Mouse (Mus musculus) ZHBTc4 (cell line): ENCODE data around the gene Sdc1.

Experiments used
- DNase-seq: peaks from one replicate; pipeline ENCODE4 v3.0.0-alpha.2; 2011; ENCODE audit warnings: low read depth, low spot score

Sdc1 gene

DNA sequence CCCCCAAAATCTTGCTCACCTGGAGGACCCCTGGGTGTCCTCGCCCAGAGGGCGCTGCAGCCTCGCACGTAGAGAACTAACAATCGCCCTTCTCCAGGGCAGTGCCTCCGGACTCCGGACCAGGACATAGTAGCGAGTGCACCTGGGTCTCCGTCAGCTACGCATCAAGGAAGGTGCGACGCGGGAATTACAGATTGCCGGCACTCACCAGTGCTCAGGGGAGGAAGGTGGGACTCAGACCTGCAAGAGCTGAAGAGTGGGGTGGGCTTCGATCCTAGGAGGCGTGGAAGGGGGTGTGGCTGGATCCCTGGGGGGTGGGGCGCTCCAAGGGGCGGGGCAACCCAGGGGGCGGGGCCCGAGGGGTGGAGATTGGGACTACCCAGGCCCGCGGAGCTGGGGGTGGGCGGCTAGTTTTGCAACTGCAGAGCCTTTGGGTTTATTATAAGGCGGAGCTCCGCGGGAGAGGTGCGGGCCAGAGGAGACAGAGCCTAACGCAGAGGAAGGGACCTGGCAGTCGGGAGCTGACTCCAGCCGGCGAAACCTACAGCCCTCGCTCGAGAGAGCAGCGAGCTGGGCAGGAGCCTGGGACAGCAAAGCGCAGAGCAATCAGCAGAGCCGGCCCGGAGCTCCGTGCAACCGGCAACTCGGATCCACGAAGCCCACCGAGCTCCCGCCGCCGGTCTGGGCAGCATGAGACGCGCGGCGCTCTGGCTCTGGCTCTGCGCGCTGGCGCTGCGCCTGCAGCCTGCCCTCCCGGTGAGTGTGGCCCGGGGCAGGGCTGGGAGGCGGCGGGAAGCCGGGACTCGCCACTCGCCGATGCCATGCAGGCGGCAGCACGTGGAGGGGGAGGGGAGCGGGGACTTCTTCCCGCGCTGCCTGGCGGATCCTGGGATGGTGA, at the start of gene Sdc1:
Gene Sdc1 (plus strand): TSS at position 378 of the 898 bp plus-strand sequence.
- DNase-seq = peak; percentile 92

DNA sequence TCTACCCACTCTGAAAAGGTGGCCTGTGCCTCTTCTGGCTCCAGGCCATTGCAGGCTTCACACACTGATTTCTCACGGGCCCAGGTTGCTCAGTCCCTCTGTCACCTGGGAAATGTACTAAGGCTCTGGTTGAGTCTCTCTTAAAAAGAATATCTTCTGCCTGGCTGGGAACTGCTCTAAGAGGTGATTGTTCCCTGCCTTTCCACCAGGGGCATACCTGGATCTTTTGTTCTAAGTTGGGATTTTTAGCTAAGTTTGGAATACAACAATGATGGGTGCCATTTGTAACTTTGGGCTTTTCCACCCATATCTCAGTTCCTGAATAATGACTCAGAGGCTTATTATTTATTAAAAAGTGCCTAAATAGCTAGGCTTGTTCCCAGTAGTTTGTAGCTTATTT, 44.2 kb upstream of the Sdc1 start:
- DNase-seq = peak; percentile 56

DNA sequence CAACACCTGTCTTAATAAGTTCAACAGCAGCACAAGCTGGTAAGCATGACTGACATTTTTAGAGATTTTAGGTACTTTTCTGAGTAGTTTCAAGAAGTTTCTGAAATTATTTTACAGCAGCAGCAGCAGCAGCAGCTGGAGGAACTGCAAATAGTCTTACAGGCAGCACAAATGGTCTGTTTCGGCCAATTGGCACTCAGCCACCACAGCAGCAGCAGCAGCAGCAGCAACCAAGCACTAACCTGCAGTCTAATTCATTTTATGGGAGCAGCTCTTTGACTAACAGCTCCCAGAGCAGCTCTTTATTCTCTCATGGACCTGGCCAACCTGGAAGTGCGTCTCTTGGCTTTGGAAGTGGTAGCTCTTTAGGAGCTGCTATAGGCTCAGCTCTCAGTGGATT, 42.4 kb upstream of the Sdc1 start:
- DNase-seq = no peak

DNA sequence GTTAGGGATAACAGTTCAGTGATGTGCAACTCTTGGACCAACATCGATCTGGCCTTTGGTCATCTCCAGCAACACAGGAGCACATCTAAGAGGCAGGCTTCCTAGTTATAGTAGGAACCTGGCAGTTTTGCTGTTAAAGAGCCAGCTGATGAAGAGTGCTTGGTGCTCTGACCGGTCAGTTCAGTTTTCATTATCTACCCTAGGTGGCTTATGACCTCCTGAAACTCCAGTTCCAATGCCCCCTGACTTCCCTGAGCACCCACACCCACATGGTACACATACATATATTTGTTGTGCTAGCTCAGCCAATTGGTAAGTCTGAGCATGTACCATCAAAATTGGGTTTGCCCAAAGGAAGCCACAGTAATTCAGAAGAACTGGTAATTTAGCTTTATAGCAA, 17.5 kb upstream of the Sdc1 start:
- no peak for DNase-seq

- DNase-seq = no peak
Observed at GRCm38 (mm10) chr12:8754116-8754515, 17.0 kb upstream of the Sdc1 start.

DNA sequence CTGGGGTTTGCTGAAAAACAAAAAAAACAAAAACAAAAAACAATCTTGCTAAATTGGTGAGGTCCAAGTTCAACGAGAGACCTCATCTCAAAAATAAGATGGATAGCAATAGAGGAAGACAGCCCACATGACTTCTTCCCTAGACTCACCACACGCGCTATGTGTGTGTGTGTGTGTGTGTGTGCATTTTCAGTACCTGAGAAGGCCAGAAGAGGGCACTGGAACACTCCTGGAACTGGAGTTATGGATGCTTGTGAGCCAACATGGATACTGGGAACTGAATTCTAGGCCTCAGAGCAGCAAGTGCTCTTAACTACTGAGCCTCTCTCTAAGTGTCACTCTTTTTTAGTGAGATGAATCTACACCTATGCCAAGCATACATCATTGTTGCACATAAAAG, 13.1 kb upstream of the Sdc1 start:
- DNase-seq = peak; percentile 81

DNA sequence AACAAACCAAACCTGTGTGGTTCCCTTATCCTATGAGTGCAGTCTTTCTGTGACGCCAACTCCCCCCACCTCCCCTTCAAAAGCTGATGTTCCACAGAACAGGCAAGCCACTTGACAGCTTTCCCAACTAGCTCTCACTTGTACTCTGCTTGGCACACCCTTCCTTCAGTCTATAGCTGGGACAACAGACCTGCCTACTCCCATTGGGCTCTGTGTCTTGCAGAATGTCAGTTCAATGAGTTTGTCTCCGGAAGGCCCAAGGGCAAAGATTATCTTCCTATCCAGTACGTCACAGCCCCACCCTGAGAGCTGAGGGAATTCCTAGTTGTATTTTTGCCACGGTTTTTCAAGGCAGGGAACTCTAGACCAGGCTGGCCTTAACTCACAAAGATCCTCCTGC, 12.0 kb upstream of the Sdc1 start:
- peak; percentile 78 for DNase-seq

DNA sequence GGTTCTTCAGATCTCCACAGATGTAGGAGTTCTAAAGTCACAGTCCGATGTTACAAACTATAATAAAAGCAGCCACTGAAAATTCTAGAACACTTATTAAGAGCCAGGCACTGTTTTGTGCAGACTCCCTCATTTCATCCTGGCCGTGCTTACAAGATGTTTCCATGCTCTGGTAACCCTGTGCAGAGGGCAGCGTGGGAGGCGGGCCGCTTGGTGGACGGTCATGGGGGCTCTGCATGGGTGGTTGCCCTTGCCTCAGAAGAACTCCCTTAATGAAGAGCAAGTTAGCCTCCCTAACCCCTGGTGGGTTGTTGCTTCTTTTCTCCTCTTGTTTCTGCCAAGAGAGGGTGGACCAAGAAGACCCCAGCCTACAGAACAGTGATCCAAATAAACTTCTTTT, 11.3 kb upstream of the Sdc1 start:
- DNase-seq = no peak

GRCm38 (mm10) chr12:8760561-8760960, 10.6 kb upstream of the Sdc1 start:
- peak; percentile 43 for DNase-seq

GRCm38 (mm10) chr12:8761058-8761457, 10.1 kb upstream of the Sdc1 start:
- no peak for DNase-seq

DNA sequence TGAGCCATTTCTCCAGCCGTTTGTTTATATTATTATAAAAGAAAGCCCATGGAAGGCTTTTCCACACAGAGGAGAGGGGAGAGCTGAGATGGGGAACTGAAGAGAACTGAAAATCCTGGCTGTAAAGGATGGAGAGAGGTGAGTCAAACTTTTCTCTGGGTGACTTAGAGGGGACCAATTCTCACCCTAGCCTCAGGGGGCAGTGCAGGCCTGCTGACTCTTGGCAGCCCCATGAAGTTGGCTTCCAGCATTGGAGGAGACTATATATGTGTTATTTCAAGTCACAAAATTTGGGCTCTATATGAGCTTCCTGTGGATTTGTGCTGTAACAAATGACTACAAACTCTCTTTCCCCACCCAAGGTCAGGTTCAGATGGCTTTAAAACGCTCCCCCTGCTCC, 8.5 kb upstream of the Sdc1 start:
- DNase-seq = peak; percentile 48

GRCm38 (mm10) chr12:8764221-8764930, 6.7 kb upstream of the Sdc1 start:
- DNase-seq = peak; percentile 65

- DNase-seq = no peak
Observed at GRCm38 (mm10) chr12:8771844-8772380, 789 bp downstream of the Sdc1 start.

DNA sequence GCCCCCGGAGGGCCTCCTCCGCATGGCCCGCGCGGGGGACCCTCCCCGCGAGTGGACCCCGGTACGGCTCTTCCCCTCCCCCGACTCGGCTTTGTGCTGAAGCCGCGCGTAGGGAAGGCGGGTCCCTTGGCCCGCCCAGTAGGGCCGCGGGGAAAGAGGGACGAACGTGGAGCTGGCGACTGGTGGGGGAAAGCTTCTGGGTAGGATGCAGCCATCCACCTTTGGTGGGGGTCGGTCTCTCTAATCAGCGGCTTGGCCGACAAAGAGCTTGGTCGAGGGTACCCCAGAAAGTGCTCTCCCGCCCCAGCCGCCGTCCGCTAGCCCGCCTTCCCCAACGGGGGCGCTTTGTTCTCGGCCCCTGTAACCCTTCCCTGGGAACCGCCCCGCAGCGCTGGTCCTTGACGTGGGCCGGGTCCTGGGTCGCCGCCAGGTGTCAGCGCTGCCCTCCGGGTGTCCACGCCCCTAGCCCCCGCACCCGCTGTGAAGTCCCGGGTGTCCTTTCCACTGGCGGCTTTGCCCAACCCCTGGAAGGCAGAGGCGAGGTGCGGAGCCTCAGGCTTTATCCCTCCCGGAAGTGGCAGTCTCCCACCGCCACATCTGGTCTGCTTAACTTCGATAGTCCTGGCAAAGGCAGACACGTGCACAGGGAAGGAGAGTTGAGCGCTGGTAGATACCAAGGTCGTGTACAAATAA, 1.5 kb downstream of the Sdc1 start:
- DNase-seq = peak; percentile 59

DNA sequence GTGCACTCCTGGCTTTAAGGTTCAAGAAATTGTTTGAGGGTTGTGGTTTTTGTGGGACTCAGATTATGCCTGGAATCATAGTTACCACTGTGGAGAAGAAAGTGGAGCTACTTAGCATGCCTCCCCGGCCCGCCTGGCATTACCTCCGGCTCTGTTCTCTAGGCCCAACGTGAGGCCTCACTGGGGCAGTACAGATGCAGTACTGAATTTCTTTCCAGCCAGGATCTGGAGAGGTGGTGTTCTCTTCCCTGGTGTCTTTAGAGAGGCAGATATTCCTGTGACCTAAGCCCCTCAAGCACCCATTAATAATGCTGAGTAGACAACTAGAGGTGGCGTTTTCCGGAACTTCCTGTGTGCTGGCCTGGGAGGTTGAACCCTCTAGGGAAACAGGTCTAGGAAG, 2.2 kb downstream of the Sdc1 start:
- no peak for DNase-seq

GRCm38 (mm10) chr12:8774183-8774582, 3.1 kb downstream of the Sdc1 start:
- DNase-seq = no peak

DNA sequence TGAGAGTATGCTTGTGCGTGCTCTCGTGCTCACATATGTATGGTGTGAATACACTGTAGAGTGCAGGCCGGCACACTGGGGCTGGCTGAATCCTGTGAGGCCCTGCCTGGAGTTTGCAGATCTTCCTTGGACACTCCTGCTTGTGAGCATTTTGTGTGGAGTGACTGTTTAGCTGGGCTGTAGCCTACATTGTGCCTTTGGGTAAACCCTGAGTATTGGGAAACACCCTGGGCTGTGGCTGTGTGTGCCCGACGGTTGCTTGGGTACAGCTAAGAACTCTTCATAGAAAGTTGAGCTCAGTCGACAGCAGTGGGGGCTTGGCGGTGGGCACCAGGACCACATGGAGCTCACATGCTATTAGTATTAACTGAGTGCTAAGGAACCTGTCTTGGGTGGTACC, 5.1 kb downstream of the Sdc1 start:
- no peak for DNase-seq

GRCm38 (mm10) chr12:8776741-8777140, 5.6 kb downstream of the Sdc1 start:
- DNase-seq = no peak

GRCm38 (mm10) chr12:8778106-8778505, 7.0 kb downstream of the Sdc1 start:
- no peak for DNase-seq

DNA sequence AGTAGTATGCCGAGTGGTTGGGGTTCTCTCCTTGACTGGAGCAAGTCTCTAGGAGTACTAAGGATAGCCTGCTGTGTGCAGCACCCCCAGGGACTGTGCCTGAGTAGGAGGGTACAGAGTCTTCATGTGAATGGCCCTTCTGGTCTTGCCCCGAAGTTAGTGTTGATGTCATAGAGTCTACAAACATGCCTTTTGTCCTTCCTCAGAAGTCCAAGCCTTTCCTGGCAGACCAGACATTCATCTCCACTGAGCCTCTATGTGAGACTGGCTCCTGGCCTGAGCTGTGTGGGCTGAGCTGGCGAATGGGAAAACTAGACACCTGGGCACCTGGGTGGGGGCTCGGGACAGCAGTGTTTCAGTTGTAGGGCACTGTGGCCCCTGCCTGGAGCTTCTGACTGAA, 8.7 kb downstream of the Sdc1 start:
- DNase-seq = no peak

- DNase-seq = no peak
Observed at GRCm38 (mm10) chr12:8781121-8781520, 10.0 kb downstream of the Sdc1 start.
